Mouse (Mus musculus) kidney, embryonic 15.5 days (tissue): ENCODE measurements at regions not wholly inside any gene's neighbourhood (a gene's known extent, or its start where the extent isn't known, plus 50 kb on each side); places are given as distances from the start of the nearest gene placed in this dataset.
"Not testable (repeated sequence)": the region's sequence is repeated elsewhere in the genome, so short reads cannot be mapped to it uniquely, and the experiment has no call there.

Experiments used
- ATAC-seq: fragments of 200-750 bp; cut with Nextera tagmentation; replicated peaks from 2 replicates; pipeline ENCODE4 v1.8.0; 2017; ENCODE audit warnings: moderate TSS enrichment; ENCODE audit not compliant: low FRiP score
- H3K27ac ChIP-seq: fragments of 300-500 bp; sonication (generic); 2 replicates; pipeline ENCODE4 v1.5.1; 2015; ENCODE audit warnings: mild to moderate bottlenecking, inconsistent platforms
- H3K27me3 ChIP-seq: fragments of 300-500 bp; sonication (generic); 2 replicates; pipeline ENCODE4 v1.6.1; 2015; ENCODE audit warnings: inconsistent platforms
- H3K36me3 ChIP-seq: fragments of 300-500 bp; sonication (generic); 2 replicates; pipeline ENCODE4 v1.6.1; 2015; ENCODE audit warnings: inconsistent platforms
- H3K4me1 ChIP-seq: fragments of 300-500 bp; sonication (generic); 2 replicates; pipeline ENCODE4 v1.6.1; 2015; ENCODE audit warnings: inconsistent platforms
- H3K4me2 ChIP-seq: fragments of 300-500 bp; sonication (generic); 2 replicates; pipeline ENCODE4 v1.6.1; 2015; ENCODE audit warnings: moderate library complexity, mild to moderate bottlenecking, inconsistent platforms
- H3K4me3 ChIP-seq: fragments of 300-500 bp; sonication (generic); replicated peaks from 2 replicates; pipeline ENCODE4 v1.5.1; 2015; ENCODE audit warnings: mild to moderate bottlenecking, inconsistent platforms
- H3K9ac ChIP-seq: fragments of 300-500 bp; sonication (generic); 2 replicates; pipeline ENCODE4 v1.6.1; 2015; ENCODE audit warnings: mild to moderate bottlenecking, inconsistent platforms
- H3K9me3 ChIP-seq: fragments of 300-500 bp; sonication (generic); replicated peaks from 2 replicates; pipeline ENCODE4 v1.6.1; 2016; ENCODE audit warnings: inconsistent platforms
- WGBS: fragments of 180-500 bp; shearing (Covaris S2); methylation state at CpG from one replicate; pipeline ENCODE4 v1.1.7; 2015; ENCODE audit warnings: mixed read lengths; 5-methylcytosine and 5-hydroxymethylcytosine counted together

- Histone ChIP-seq H3K9ac (no peak overlapping the region), H3K27me3 (no peaks in the 10 kb centered on the region), H3K36me3 (no peaks in the 10 kb centered on the region), H3K27ac (no peak overlapping the region), H3K4me2 (no peak overlapping the region), H3K4me1 (no peaks in the 10 kb centered on the region), H3K9me3 (no peaks in the 10 kb centered on the region), H3K4me3 (no peak overlapping the region)
- no peak for ATAC-seq
- 77% methylated on average over 7 of the region's 7 CpGs for WGBS
These were observed 58.0 kb upstream of the Dmrta1 start for GRCm38 (mm10) chr4:89621260-89621659.

DNA sequence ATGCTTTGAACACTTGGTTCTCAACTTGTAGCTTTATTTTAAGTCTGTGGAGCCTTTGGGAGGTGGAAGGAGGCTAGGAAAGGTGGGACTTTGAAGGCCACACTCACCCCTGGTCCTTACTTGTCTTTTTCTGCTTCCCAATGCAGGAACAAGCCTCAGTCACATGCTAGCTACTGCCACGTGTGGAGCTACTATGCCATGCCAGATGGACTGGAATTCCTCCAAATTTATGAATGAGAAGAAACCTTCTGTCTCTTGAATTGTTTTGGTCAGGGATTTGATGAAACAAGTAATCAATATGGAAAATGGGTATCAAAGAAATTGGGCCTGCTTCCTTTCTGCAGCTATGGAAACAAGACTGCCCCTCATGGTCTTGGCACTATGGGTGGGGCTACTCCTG is 74.5 kb upstream of the Dmrta1 start:
- ATAC-seq, result no peak
- Histone ChIP-seq H3K36me3 (no peaks in the 10 kb centered on the region), H3K4me3 (no peak overlapping the region), H3K27me3 (no peaks in the 10 kb centered on the region), H3K9ac (no peak overlapping the region), H3K27ac (no peak overlapping the region), H3K9me3 (no peaks in the 10 kb centered on the region), H3K4me1 (no peaks in the 10 kb centered on the region), H3K4me2 (no peak overlapping the region)
- 65% methylated on average over 1 of the region's 1 CpGs for WGBS

DNA sequence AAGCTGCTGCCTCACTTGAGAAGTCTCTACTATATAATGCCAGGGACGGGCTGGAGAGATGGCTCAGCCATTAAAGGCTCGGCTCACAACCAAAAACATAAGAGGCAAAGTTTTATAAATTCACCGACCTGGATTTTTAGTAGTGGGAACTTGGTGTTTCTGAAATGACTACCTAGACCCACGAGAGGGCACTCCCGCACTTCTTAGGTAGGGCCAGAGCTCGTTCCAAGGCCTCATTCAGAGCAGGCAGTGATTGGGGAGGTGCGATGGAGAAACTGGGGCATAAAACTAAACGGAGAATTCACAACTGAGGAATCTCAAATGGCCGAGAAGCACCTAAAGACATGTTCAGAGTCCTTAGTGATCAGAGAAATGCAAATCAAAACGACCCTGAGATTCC is 103.7 kb upstream of the Dmrta1 start:
- WGBS, result 10% methylated on average over 10 of the region's 10 CpGs
- no peaks in the 10 kb centered on the region for H3K27me3 ChIP-seq
- H3K4me1 ChIP-seq, result no peaks in the 10 kb centered on the region
- H3K9ac ChIP-seq, result no peak overlapping the region
- 0 out of 2 replicates have a peak, but pooled peaks have one; percentile 54 for ATAC-seq
- no peak overlapping the region for H3K4me2 ChIP-seq
- H3K9me3 ChIP-seq, result no peaks in the 10 kb centered on the region
- no peak overlapping the region for H3K27ac ChIP-seq
- H3K36me3 ChIP-seq, result no peaks in the 10 kb centered on the region
- no peak overlapping the region for H3K4me3 ChIP-seq

GRCm38 (mm10) chr4:89554711-89555466 is 124.3 kb upstream of the Dmrta1 start:
- 74% methylated on average over 7 of the region's 7 CpGs for WGBS
- Histone ChIP-seq H3K9ac (no peak overlapping the region), H3K36me3 (no peaks in the 10 kb centered on the region), H3K4me2 (no peak overlapping the region), H3K27me3 (no peaks in the 10 kb centered on the region), H3K9me3 (no peaks in the 10 kb centered on the region), H3K4me1 (no peaks in the 10 kb centered on the region), H3K4me3 (no peak overlapping the region), H3K27ac (no peak overlapping the region)
- ATAC-seq, result no peak

GRCm38 (mm10) chr4:89552556-89552955 is 126.7 kb upstream of the Dmrta1 start:
- Histone ChIP-seq H3K27me3 (no peaks in the 10 kb centered on the region), H3K4me2 (no peak overlapping the region), H3K4me3 (no peak overlapping the region), H3K4me1 (no peaks in the 10 kb centered on the region), H3K9ac (no peak overlapping the region), H3K9me3 (no peaks in the 10 kb centered on the region), H3K27ac (no peak overlapping the region), H3K36me3 (no peaks in the 10 kb centered on the region)
- WGBS, result 73% methylated on average over 6 of the region's 6 CpGs
- no peak for ATAC-seq

GRCm38 (mm10) chr4:89550515-89550914 is 128.7 kb upstream of the Dmrta1 start:
- Histone ChIP-seq H3K27ac (no peak overlapping the region), H3K36me3 (no peaks in the 10 kb centered on the region), H3K27me3 (no peaks in the 10 kb centered on the region), H3K4me3 (no peak overlapping the region), H3K9me3 (no peaks in the 10 kb centered on the region), H3K4me2 (no peak overlapping the region), H3K4me1 (no peaks in the 10 kb centered on the region), H3K9ac (no peak overlapping the region)
- no peak for ATAC-seq
- WGBS, result 78% methylated on average over 2 of the region's 2 CpGs

DNA sequence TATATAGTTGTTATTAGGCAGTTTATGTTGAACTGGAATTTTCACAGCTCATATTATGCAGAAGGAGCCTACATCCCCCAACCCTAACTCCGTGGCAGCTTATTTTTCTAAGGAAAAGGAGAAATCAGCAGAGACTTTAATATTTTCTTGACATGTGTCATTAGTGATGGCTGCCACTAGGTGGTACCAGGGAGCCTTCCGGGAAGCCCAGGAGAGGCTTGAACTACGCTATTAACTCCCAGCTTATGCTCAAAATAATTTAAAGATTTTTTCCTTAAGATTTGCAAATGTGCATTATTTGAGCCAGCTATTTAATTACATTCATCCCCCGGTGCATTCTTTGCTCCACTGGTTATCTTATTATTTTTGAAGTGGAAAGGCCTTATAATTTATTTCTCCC is 146.8 kb upstream of the Dmrta1 start:
- peaks cover 29% of the 10 kb centered on the region for H3K27me3 ChIP-seq
- H3K9ac ChIP-seq, result no peak overlapping the region
- H3K4me1 ChIP-seq, result no peaks in the 10 kb centered on the region
- no peak overlapping the region for H3K27ac ChIP-seq
- no peak for ATAC-seq
- no peak overlapping the region for H3K4me3 ChIP-seq
- 13% methylated on average over 4 of the region's 4 CpGs for WGBS
- no peaks in the 10 kb centered on the region for H3K9me3 ChIP-seq
- H3K36me3 ChIP-seq, result no peaks in the 10 kb centered on the region
- H3K4me2 ChIP-seq, result no peak overlapping the region

GRCm38 (mm10) chr4:89530050-89530911 is 149.0 kb upstream of the Dmrta1 start:
- no peak overlapping the region for H3K4me3 ChIP-seq
- no peak overlapping the region for H3K27ac ChIP-seq
- WGBS, result 77% methylated on average over 5 of the region's 5 CpGs
- no peaks in the 10 kb centered on the region for H3K9me3 ChIP-seq
- no peak overlapping the region for H3K4me2 ChIP-seq
- peaks cover 45% of the 10 kb centered on the region for H3K27me3 ChIP-seq
- H3K9ac ChIP-seq, result no peak overlapping the region
- ATAC-seq, result no peak
- no peaks in the 10 kb centered on the region for H3K36me3 ChIP-seq
- no peaks in the 10 kb centered on the region for H3K4me1 ChIP-seq

DNA sequence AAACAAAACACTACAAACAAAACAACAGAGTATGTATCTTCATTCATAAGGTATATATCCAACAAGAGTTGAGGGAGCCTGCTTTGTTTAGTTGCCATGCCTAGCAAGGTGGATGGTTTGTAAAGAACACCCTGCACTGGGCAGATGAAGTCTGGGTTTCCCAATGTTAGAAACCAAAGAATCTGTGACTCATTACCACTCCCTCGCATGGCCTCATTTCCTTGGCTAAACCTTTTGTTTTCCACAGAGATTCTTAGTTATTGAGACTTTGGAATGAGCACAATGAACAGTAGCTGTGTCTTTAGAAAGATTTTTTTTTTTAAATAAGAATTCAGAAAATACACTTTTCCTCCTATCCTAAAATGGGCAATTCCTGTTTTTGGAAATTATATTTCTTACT is 151.3 kb upstream of the Dmrta1 start:
- Histone ChIP-seq H3K27me3 (peaks cover 60% of the 10 kb centered on the region), H3K9ac (no peak overlapping the region)
- 62% methylated on average over 1 of the region's 1 CpGs for WGBS

GRCm38 (mm10) chr4:89527326-89527725 is 151.9 kb upstream of the Dmrta1 start:
- no peaks in the 10 kb centered on the region for H3K9me3 ChIP-seq
- peaks cover 12% of the 10 kb centered on the region; the same call in 1 of the 2 replicates for H3K4me1 ChIP-seq
- H3K27ac ChIP-seq, result no peak overlapping the region
- H3K27me3 ChIP-seq, result peaks cover 64% of the 10 kb centered on the region
- H3K4me2 ChIP-seq, result no peak overlapping the region
- H3K4me3 ChIP-seq, result no peak overlapping the region
- WGBS, result 78% methylated on average over 7 of the region's 7 CpGs
- no peak for ATAC-seq
- no peak overlapping the region for H3K9ac ChIP-seq
- H3K36me3 ChIP-seq, result no peaks in the 10 kb centered on the region

More for the DNA sequence above, 151.3 kb upstream of the Dmrta1 start:
- H3K4me2 ChIP-seq, result no peak overlapping the region
- peaks cover 12% of the 10 kb centered on the region; the same call in 1 of the 2 replicates for H3K4me1 ChIP-seq
- no peak overlapping the region for H3K27ac ChIP-seq
- H3K9me3 ChIP-seq, result no peaks in the 10 kb centered on the region
- H3K36me3 ChIP-seq, result no peaks in the 10 kb centered on the region
- no peak overlapping the region for H3K4me3 ChIP-seq
- ATAC-seq, result no peak

DNA sequence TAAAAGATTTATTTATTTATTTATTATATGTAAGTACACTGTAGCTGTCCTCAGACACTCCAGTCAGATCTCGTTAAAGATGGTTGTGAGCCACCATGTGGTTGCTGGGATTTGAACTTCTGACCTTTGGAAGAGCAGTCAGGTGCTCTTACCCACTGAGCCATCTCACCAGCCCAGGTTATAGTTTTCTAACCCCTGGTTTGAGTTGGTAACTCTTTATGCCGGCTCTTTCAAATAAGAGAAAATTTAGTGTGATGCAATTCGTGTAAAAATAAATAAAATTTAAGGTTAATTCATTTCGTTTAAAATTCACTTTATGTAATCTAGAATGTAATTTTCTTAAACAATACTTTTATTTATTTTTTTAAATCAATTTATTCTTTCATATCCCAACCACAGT is 153.7 kb upstream of the Dmrta1 start:
- H3K9me3 ChIP-seq, H3K4me3 ChIP-seq, H3K27ac ChIP-seq, ATAC-seq, H3K9ac ChIP-seq, H3K4me2 ChIP-seq, H3K36me3 ChIP-seq: not testable (repeated sequence)
- Histone ChIP-seq H3K4me1 (peaks cover 12% of the 10 kb centered on the region; the same call in 1 of the 2 replicates), H3K27me3 (peaks cover 58% of the 10 kb centered on the region)
- WGBS, result 53% methylated on average over 4 of the region's 4 CpGs
